Mouse (Mus musculus) kidney, embryonic 15.5 days (tissue): Measurements from ENCODE around the gene P4htm. TPM values are rescaled to one million over a fixed set of nuclear protein-coding genes. Genes with fewer than 3 reads are reported as not detected.

ENCODE experiments used
- ATAC-seq: fragments of 200-750 bp; cut with Nextera tagmentation; replicated peaks from 2 replicates; pipeline ENCODE4 v1.8.0; 2017; ENCODE audit warnings: moderate TSS enrichment; ENCODE audit not compliant: low FRiP score
- H3K27ac ChIP-seq: fragments of 300-500 bp; sonication (generic); 2 replicates; pipeline ENCODE4 v1.5.1; 2015; ENCODE audit warnings: mild to moderate bottlenecking, inconsistent platforms
- H3K27me3 ChIP-seq: fragments of 300-500 bp; sonication (generic); 2 replicates; pipeline ENCODE4 v1.6.1; 2015; ENCODE audit warnings: inconsistent platforms
- H3K36me3 ChIP-seq: fragments of 300-500 bp; sonication (generic); 2 replicates; pipeline ENCODE4 v1.6.1; 2015; ENCODE audit warnings: inconsistent platforms
- H3K4me1 ChIP-seq: fragments of 300-500 bp; sonication (generic); 2 replicates; pipeline ENCODE4 v1.6.1; 2015; ENCODE audit warnings: inconsistent platforms
- H3K4me2 ChIP-seq: fragments of 300-500 bp; sonication (generic); 2 replicates; pipeline ENCODE4 v1.6.1; 2015; ENCODE audit warnings: moderate library complexity, mild to moderate bottlenecking, inconsistent platforms
- H3K4me3 ChIP-seq: fragments of 300-500 bp; sonication (generic); replicated peaks from 2 replicates; pipeline ENCODE4 v1.5.1; 2015; ENCODE audit warnings: mild to moderate bottlenecking, inconsistent platforms
- H3K9ac ChIP-seq: fragments of 300-500 bp; sonication (generic); 2 replicates; pipeline ENCODE4 v1.6.1; 2015; ENCODE audit warnings: mild to moderate bottlenecking, inconsistent platforms
- H3K9me3 ChIP-seq: fragments of 300-500 bp; sonication (generic); replicated peaks from 2 replicates; pipeline ENCODE4 v1.6.1; 2016; ENCODE audit warnings: inconsistent platforms
- WGBS: fragments of 180-500 bp; shearing (Covaris S2); methylation state at CpG from one replicate; pipeline ENCODE4 v1.1.7; 2015; ENCODE audit warnings: mixed read lengths; 5-methylcytosine and 5-hydroxymethylcytosine counted together
- polyA plus RNA-seq: library from polyadenylated mRNA; unstranded; fragments of >200 nt; fragmentation: Nextera tagmentation; extraction: Ambion mirVana; gene quantifications from 2 replicates; pipeline ENCODE4 v1.2.1, GENCODE M21; 2015

The P4htm gene
- polyA plus RNA-seq, 1 experiment from 2014 or later: 11.7 TPM

DNA sequence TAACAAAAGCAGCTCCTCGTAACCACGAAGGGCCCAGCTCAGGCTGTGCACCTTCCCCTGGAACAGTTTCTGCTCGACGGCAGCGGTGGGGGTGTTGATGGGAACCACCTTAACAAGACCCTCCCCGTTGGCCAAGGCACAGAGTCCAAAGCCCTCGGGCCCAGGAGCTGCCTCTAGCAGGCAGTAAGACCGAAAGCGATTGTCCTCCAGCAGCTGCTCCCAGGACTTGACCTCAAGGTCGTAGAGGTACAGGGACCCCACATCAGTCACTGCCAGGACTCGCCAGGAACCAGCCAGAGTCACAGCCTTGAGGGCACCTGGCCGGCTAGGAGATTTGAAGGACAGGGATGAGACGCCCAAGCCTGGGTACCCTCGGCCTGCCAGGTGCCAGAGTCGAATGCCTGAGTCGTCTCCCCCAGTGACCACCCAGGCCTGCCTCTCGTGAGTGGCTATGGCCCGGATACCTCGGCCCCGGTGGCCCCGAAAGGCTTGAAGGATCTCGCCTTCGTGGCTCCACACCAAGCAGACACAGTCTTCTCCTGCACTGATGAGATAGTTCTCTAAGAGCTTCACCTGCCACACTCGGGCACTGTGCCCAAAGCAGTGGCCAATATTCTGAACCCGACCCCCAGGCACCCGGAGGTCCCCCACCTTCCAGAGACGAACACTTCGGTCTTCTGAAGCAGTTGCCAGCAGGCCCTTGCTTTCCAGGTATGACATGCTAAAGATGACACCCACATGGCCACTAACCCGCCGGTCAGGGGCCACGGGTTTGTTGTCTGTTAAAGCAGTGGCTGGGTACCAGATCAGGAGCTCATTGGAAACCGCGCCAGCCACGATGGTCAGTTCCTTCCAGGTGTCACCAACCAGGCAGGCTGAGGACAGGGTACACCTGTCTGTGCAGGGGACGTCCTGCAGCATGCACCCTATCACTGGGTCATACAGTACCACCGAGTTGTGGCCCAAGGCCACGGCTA, 21.9 kb downstream of the P4htm start:
- peaks cover 59% of the 10 kb centered on the region for H3K36me3 ChIP-seq
- no peak overlapping the region for H3K9ac ChIP-seq
- no peak overlapping the region for H3K4me3 ChIP-seq
- no peak for ATAC-seq
- H3K4me1 ChIP-seq: peaks cover 64% of the 10 kb centered on the region
- no peaks in the 10 kb centered on the region for H3K27me3 ChIP-seq
- H3K9me3 ChIP-seq: no peaks in the 10 kb centered on the region
- 0 out of 2 replicates have a peak overlapping the region, but pooled peaks have one; percentile 79 for H3K4me2 ChIP-seq
- H3K27ac ChIP-seq: no peak overlapping the region
- 80% methylated on average over 37 of the region's 37 CpGs for WGBS

- no peak for ATAC-seq
- H3K4me1 ChIP-seq: peaks cover 69% of the 10 kb centered on the region
- H3K27ac ChIP-seq: no peak overlapping the region
- H3K9me3 ChIP-seq: no peaks in the 10 kb centered on the region
- H3K27me3 ChIP-seq: no peaks in the 10 kb centered on the region
- WGBS: 91% methylated on average over 12 of the region's 12 CpGs
- peaks cover 59% of the 10 kb centered on the region for H3K36me3 ChIP-seq
- H3K4me3 ChIP-seq: no peak overlapping the region
- no peak overlapping the region for H3K9ac ChIP-seq
- 0 out of 2 replicates have a peak overlapping the region, but pooled peaks have one; percentile 1 for H3K4me2 ChIP-seq
Measured at GRCm38 (mm10) chr9:108574921-108575320, 22.5 kb downstream of the P4htm start.

- Histone ChIP-seq H3K4me2 (no peak overlapping the region), H3K9me3 (no peaks in the 10 kb centered on the region), H3K4me1 (peaks cover 67% of the 10 kb centered on the region)
Measured at GRCm38 (mm10) chr9:108573774-108574690, 23.4 kb downstream of the P4htm start.

DNA sequence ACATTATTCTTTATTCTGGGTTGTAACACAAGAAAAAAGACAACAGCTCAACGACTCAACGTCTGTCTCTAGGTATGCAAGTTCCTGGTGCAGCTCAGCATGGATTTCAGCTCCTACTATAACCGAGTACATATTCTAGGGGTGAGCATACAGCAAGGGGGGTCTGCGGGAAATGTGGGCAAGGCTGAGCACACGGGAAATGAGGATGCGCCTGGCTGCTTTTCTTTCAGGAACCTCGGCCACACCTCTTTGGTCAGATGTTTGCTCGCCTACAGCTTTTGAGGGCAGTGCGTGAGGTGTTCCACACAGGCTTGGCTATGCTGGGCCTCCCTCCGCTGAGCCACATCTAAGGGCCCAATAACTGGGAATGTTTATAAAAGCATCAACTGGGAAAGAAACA, 25.1 kb downstream of the P4htm start:
- no peak overlapping the region for H3K4me3 ChIP-seq
- H3K4me2 ChIP-seq: no peak overlapping the region
- 75% methylated on average over 10 of the region's 10 CpGs for WGBS

More at GRCm38 (mm10) chr9:108573774-108574690, 23.4 kb downstream of the P4htm start:
- peaks cover 59% of the 10 kb centered on the region for H3K36me3 ChIP-seq
- H3K27ac ChIP-seq: peak overlapping the region; percentile 10; the same call in 1 of the 2 replicates
- ATAC-seq: no peak
- no peak overlapping the region for H3K9ac ChIP-seq
- H3K27me3 ChIP-seq: no peaks in the 10 kb centered on the region
- WGBS: 60% methylated on average over 26 of the region's 26 CpGs
- H3K4me3 ChIP-seq: no peak overlapping the region

DNA sequence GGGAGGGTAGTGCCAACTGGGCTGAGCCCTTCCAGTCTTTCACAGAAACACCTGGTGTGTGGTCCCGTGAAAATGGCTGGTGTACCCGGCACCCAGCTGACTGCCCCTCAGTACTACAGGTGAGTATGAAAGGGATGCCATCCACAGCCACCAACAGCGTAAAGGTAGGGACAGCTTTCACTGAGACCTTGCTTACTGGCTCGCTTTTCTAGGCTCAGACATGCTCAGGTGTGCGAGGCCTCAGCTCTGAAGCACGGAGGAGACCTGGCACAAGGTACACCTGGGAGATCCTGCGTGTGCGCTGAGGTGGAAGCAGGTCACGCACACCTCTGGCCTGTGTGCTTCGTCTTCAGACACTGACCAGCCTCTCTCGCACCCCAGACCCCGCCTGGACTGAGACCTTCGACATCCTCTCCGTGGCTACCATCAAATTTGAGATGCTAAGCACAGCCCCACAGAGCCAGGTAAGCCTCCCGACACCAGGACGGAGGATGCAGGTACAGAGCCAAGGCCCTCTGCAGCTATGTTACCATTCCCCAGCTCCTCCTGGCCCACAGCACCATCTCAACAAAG, 26.0 kb downstream of the P4htm start:
- H3K4me2 ChIP-seq: no peak overlapping the region
- H3K36me3 ChIP-seq: peaks cover 59% of the 10 kb centered on the region
- 96% methylated on average over 16 of the region's 16 CpGs for WGBS

More for the DNA sequence above, 25.1 kb downstream of the P4htm start:
- no peaks in the 10 kb centered on the region for H3K27me3 ChIP-seq
- peaks cover 59% of the 10 kb centered on the region for H3K36me3 ChIP-seq
- H3K9me3 ChIP-seq: no peaks in the 10 kb centered on the region
- H3K27ac ChIP-seq: no peak overlapping the region
- ATAC-seq: no peak
- peaks cover 72% of the 10 kb centered on the region for H3K4me1 ChIP-seq
- H3K9ac ChIP-seq: no peak overlapping the region

GRCm38 (mm10) chr9:108570207-108570896, 27.1 kb downstream of the P4htm start:
- H3K27ac ChIP-seq: peak overlapping the region; percentile 79
- H3K4me1 ChIP-seq: peaks cover 64% of the 10 kb centered on the region
- H3K27me3 ChIP-seq: no peaks in the 10 kb centered on the region
- H3K9me3 ChIP-seq: no peaks in the 10 kb centered on the region
- no peak; the same call in 1 of the 2 replicates for ATAC-seq
- H3K9ac ChIP-seq: peak overlapping the region; percentile 59
- WGBS: 1% methylated on average over 40 of the region's 40 CpGs
- peak overlapping the region; percentile 74 for H3K4me3 ChIP-seq
- H3K4me2 ChIP-seq: peak overlapping the region; percentile 95
- peaks cover 55% of the 10 kb centered on the region for H3K36me3 ChIP-seq

More for the DNA sequence above, 26.0 kb downstream of the P4htm start:
- Histone ChIP-seq H3K27me3 (no peaks in the 10 kb centered on the region), H3K4me3 (no peak overlapping the region), H3K9ac (no peak overlapping the region), H3K27ac (no peak overlapping the region), H3K4me1 (peaks cover 64% of the 10 kb centered on the region), H3K9me3 (no peaks in the 10 kb centered on the region)
- ATAC-seq: no peak

- Histone ChIP-seq H3K9me3 (no peaks in the 10 kb centered on the region), H3K4me3 (peak within 1 kb of the TSS; percentile 74), H3K4me1 (peaks cover 57% of the 10 kb centered on the region), H3K27ac (peak within 1 kb of the TSS; percentile 79), H3K36me3 (peaks cover 55% of the 10 kb centered on the region), H3K4me2 (peak within 1 kb of the TSS; percentile 95), H3K9ac (peak within 1 kb of the TSS; percentile 59), H3K27me3 (no peaks in the 10 kb centered on the region)
- 5% methylated on average over 42 of the region's 42 CpGs for WGBS
- peak; percentile 70 for ATAC-seq
Measured at GRCm38 (mm10) chr9:108569381-108570206, 27.9 kb downstream of the P4htm start, which contains the start of gene Dalrd3. Gene Dalrd3, plus strand, starts transcription at chr9:108569886.

DNA sequence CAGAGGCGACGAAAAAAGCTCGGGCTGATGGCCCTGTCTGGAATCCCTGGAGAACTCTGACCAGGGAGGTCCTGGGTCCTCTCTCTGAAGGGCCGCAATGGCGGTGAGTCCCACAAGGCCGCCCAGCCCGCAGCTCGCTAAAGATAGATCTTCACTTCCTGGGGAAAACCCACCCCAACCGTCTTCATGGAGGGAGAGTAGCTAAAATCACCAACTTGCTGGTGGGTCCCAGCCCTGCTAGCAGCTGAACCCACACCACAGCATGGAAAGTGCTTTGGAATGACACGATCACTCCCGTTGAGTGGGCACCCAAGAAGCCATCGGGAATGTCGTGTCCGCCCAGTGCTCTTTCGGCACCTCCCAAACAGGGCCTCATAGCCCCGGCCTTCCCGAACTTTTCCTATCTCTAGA, 29.0 kb downstream of the P4htm start:
- Histone ChIP-seq H3K36me3 (peaks cover 55% of the 10 kb centered on the region), H3K27me3 (no peaks in the 10 kb centered on the region), H3K4me1 (peaks cover 46% of the 10 kb centered on the region), H3K9ac (no peak overlapping the region), H3K9me3 (no peaks in the 10 kb centered on the region), H3K4me3 (peak overlapping the region; percentile 64), H3K27ac (peak overlapping the region; percentile 94), H3K4me2 (peak overlapping the region; percentile 91)
- no peak for ATAC-seq
- 77% methylated on average over 17 of the region's 17 CpGs for WGBS

GRCm38 (mm10) chr9:108567931-108568419, 29.5 kb downstream of the P4htm start:
- H3K9me3 ChIP-seq: no peaks in the 10 kb centered on the region
- H3K27ac ChIP-seq: peak overlapping the region; percentile 94
- peak overlapping the region; percentile 64 for H3K4me3 ChIP-seq
- no peak for ATAC-seq
- no peaks in the 10 kb centered on the region for H3K27me3 ChIP-seq
- 9% methylated on average over 18 of the region's 18 CpGs for WGBS
- H3K9ac ChIP-seq: peak overlapping the region; percentile 72
- H3K4me1 ChIP-seq: peaks cover 44% of the 10 kb centered on the region
- peaks cover 55% of the 10 kb centered on the region for H3K36me3 ChIP-seq
- peak overlapping the region; percentile 91 for H3K4me2 ChIP-seq
